Mouse (Mus musculus) MEL (cell line): ENCODE data around the gene Aarsd1. TPM values are rescaled to one million over a fixed set of nuclear protein-coding genes. Genes with fewer than 3 reads are reported as not detected.

Experiments
- DNase-seq: peaks from one replicate; pipeline ENCODE4 v3.0.0; 2011; ENCODE audit warnings: low read depth, low spot score
- H3K27ac ChIP-seq: 2 replicates; pipeline ENCODE4 v1.5.1; 2012; ENCODE audit warnings: low read depth, mild to moderate bottlenecking, control low read depth, low read length, moderate library complexity; ENCODE audit not compliant: control insufficient read depth
- H3K27me3 ChIP-seq, 2 experiments: fragments of 150-350 bp in 1 of 2; sonication (generic) in 1 of 2; 2 replicates each; pipeline ENCODE4 v1.6.1; 2012; ENCODE audit warnings: low read length in 2 of 2, mild to moderate bottlenecking in 2 of 2, improper control_type of control experiment in 1 of 2, moderate library complexity in 1 of 2; ENCODE audit not compliant: insufficient read depth in 2 of 2, control insufficient read depth in 1 of 2
- H3K36me3 ChIP-seq, 2 experiments: 2 replicates each; pipeline ENCODE4 v1.6.1; 2012 to 2014; ENCODE audit warnings: low read length in 2 of 2, improper control_type of control experiment in 1 of 2, inconsistent platforms in 1 of 2, mild to moderate bottlenecking in 1 of 2; ENCODE audit not compliant: insufficient read depth in 2 of 2, control insufficient read depth in 1 of 2
- H3K4me1 ChIP-seq, 2 experiments: fragments of 150-350 bp in 1 of 2; sonication (generic) in 1 of 2; 2 replicates each; pipeline ENCODE4 v1.6.1; 2012; ENCODE audit warnings: low read length in 2 of 2, improper control_type of control experiment in 1 of 2, mild to moderate bottlenecking in 1 of 2; ENCODE audit not compliant: insufficient read depth in 2 of 2, control insufficient read depth in 1 of 2
- H3K4me3 ChIP-seq, 2 experiments: fragments of 150-350 bp in 1 of 2; sonication (generic) in 1 of 2; 2 replicates each; pipeline ENCODE4 v1.5.1; 2012; ENCODE audit warnings: low read depth in 2 of 2, low read length in 2 of 2, mild to moderate bottlenecking in 2 of 2, moderate library complexity in 2 of 2, control low read depth in 1 of 2, improper control_type of control experiment in 1 of 2; ENCODE audit not compliant: control insufficient read depth in 1 of 2, insufficient read depth in 1 of 2
- H3K79me2 ChIP-seq: 2 replicates; pipeline ENCODE4 v1.6.1; 2012; ENCODE audit warnings: mild to moderate bottlenecking, low read length, moderate library complexity; ENCODE audit not compliant: control insufficient read depth, poor library complexity, insufficient read depth
- H3K9ac ChIP-seq: 2 replicates; pipeline ENCODE4 v1.6.1; 2012; ENCODE audit warnings: low read depth, mild to moderate bottlenecking, control low read depth, low read length, moderate library complexity; ENCODE audit not compliant: control insufficient read depth, poor library complexity, severe bottlenecking
- H3K9me3 ChIP-seq: fragments of 150-350 bp; sonication (generic); replicated peaks from 2 replicates; pipeline ENCODE4 v1.6.1; 2012; ENCODE audit warnings: mild to moderate bottlenecking, low read length, improper control_type of control experiment, moderate library complexity; ENCODE audit not compliant: insufficient read depth
- BHLHE40 ChIP-seq: IDR thresholded peaks from 2 replicates; pipeline ENCODE4 v1.6.1; 2012; ENCODE audit warnings: low read depth, mild to moderate bottlenecking, inconsistent platforms, low read length, improper control_type of control experiment, borderline replicate concordance
- CHD2 ChIP-seq: IDR thresholded peaks from 2 replicates; pipeline ENCODE4 v1.6.1; 2011; ENCODE audit warnings: low read length, improper control_type of control experiment
- CTCF ChIP-seq, 3 experiments: IDR thresholded peaks in 2 of 3; conservative IDR thresholded peaks in 1 of 3; 2 replicates each; pipeline ENCODE4 v1.5.1; 2011 to 2012; ENCODE audit warnings: low read length in 3 of 3, low read depth in 2 of 3, mild to moderate bottlenecking in 2 of 3, improper control_type of control experiment in 1 of 3, inconsistent platforms in 1 of 3, mixed read lengths in 1 of 3, moderate library complexity in 1 of 3; ENCODE audit not compliant: control insufficient read depth in 1 of 3, insufficient read depth in 1 of 3, poor library complexity in 1 of 3, severe bottlenecking in 1 of 3
- EP300 ChIP-seq, 2 experiments: IDR thresholded peaks; 2 replicates each; pipeline ENCODE4 v1.6.1; 2011; ENCODE audit warnings: improper control_type of control experiment in 2 of 2, low read length in 2 of 2, low read depth in 1 of 2, mild to moderate bottlenecking in 1 of 2
- ETS1 ChIP-seq: IDR thresholded peaks from 2 replicates; pipeline ENCODE4 v1.6.1; 2012; ENCODE audit warnings: low read depth, mild to moderate bottlenecking, inconsistent platforms, low read length, improper control_type of control experiment, moderate library complexity
- GABPA ChIP-seq: IDR thresholded peaks from 2 replicates; pipeline ENCODE4 v1.6.1; 2012; ENCODE audit warnings: low read depth, mild to moderate bottlenecking, inconsistent platforms, low read length, improper control_type of control experiment, moderate library complexity
- GATA1 ChIP-seq: IDR thresholded peaks from 2 replicates; pipeline ENCODE4 v1.6.1; 2011; ENCODE audit warnings: low read depth, low read length, improper control_type of control experiment
- HCFC1 ChIP-seq: IDR thresholded peaks from 2 replicates; pipeline ENCODE4 v1.6.1; 2012; ENCODE audit warnings: low read depth, mild to moderate bottlenecking, inconsistent platforms, low read length, improper control_type of control experiment, moderate library complexity
- KAT2A ChIP-seq: conservative IDR thresholded peaks from 2 replicates; pipeline ENCODE4 v1.6.1; 2012; ENCODE audit warnings: low read depth, low read length, improper control_type of control experiment, inconsistent platforms
- MAFK ChIP-seq: IDR thresholded peaks from 2 replicates; pipeline ENCODE4 v1.6.1; 2011; ENCODE audit warnings: low read depth, mild to moderate bottlenecking, low read length, improper control_type of control experiment, borderline replicate concordance
- MAX ChIP-seq: IDR thresholded peaks from 2 replicates; pipeline ENCODE4 v1.6.1; 2011; ENCODE audit warnings: low read length, improper control_type of control experiment
- MEF2A ChIP-seq: IDR thresholded peaks from 2 replicates; pipeline ENCODE4 v1.6.1; 2014; ENCODE audit warnings: low read depth, mild to moderate bottlenecking, inconsistent platforms, low read length, improper control_type of control experiment; ENCODE audit not compliant: poor library complexity, insufficient replicate concordance, severe bottlenecking; ENCODE audit errors: extremely low read depth
- MYC ChIP-seq: IDR thresholded peaks from 2 replicates; pipeline ENCODE4 v1.6.1; 2011; ENCODE audit warnings: low read depth, mild to moderate bottlenecking, low read length, improper control_type of control experiment, moderate library complexity
- POLR2AphosphoS5 ChIP-seq: IDR thresholded peaks from 2 replicates; pipeline ENCODE4 v1.6.1; 2012; ENCODE audit warnings: low read depth, borderline replicate concordance, mild to moderate bottlenecking, inconsistent platforms, low read length, moderate library complexity, mixed read lengths
- TCF12 ChIP-seq: IDR thresholded peaks from 2 replicates; pipeline ENCODE4 v1.6.1; 2014; ENCODE audit warnings: low read depth, mild to moderate bottlenecking, inconsistent platforms, low read length, improper control_type of control experiment, moderate library complexity
- UBTF ChIP-seq: IDR thresholded peaks from 2 replicates; pipeline ENCODE4 v1.6.1; 2012; ENCODE audit warnings: low read depth, mild to moderate bottlenecking, inconsistent platforms, low read length, improper control_type of control experiment, moderate library complexity, borderline replicate concordance; ENCODE audit not compliant: insufficient read depth
- USF1 ChIP-seq: IDR thresholded peaks from 2 replicates; pipeline ENCODE4 v1.6.1; 2014; ENCODE audit warnings: low read depth, mild to moderate bottlenecking, inconsistent platforms, low read length, improper control_type of control experiment, moderate library complexity
- USF2 ChIP-seq, 2 experiments: IDR thresholded peaks; 2 replicates each; pipeline ENCODE4 v1.6.1; 2011 to 2012; ENCODE audit warnings: improper control_type of control experiment in 2 of 2, low read length in 2 of 2, borderline replicate concordance in 1 of 2, inconsistent platforms in 1 of 2, low read depth in 1 of 2, mild to moderate bottlenecking in 1 of 2; ENCODE audit not compliant: insufficient read depth in 1 of 2
- ZC3H11A ChIP-seq: IDR thresholded peaks from 2 replicates; pipeline ENCODE4 v1.6.1; 2012; ENCODE audit warnings: low read depth, mild to moderate bottlenecking, inconsistent platforms, low read length, improper control_type of control experiment
- ZKSCAN1 ChIP-seq: IDR thresholded peaks from 2 replicates; pipeline ENCODE4 v1.6.1; 2012; ENCODE audit warnings: low read depth, mild to moderate bottlenecking, inconsistent platforms, low read length, improper control_type of control experiment, moderate library complexity
- ZNF384 ChIP-seq: IDR thresholded peaks from 2 replicates; pipeline ENCODE4 v1.6.1; 2012; ENCODE audit warnings: low read depth, mild to moderate bottlenecking, inconsistent platforms, low read length, improper control_type of control experiment
- polyA plus RNA-seq, 2 experiments: library from polyadenylated mRNA; stranded (reverse) in 1 of 2; unstranded in 1 of 2; fragments of >175 nt in 1 of 2; fragments of >200 nt in 1 of 2; gene quantifications; 2 replicates each; pipeline versions ENCODE4 v1.2.1 to v1.2.4; 2012; ENCODE audit warnings: low replicate concordance in 2 of 2, low read depth in 1 of 2; ENCODE audit not compliant: insufficient read length in 2 of 2, insufficient read depth in 1 of 2, missing spikeins in 1 of 2
- total RNA-seq: library from RNA; depleted of rRNA; stranded (reverse); fragments of 300-350 nt; gene quantifications from 2 replicates; pipeline ENCODE4 v1.2.3, GENCODE M21; 2012

The Aarsd1 gene
- total and polyA plus RNA-seq, 3 experiments, result 80.5 to 371 (median 133) TPM

DNA sequence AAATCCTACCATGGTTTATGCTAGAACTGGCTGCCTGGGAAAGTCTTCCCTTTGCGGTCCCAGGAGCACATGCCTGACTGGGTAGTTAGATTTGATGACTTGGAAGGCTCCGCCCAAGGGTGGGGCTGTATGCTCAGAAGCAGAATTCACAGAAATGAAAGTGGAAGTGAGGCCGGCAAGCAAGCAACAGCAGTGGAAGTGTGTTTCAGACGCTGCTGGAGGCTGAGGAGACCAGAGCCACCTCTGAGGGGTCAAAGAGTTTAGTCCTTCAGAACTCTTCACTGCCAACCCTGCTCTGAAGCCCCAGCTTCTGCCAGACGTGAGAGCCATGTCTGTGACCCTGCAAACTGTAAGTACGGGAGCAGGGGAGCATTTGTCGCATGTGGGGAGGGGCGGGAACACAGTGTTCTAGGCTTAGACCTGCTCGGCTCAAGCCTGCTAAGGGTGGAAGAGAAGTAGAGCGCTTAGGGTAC lies 30.9 kb upstream of the Aarsd1 start, which contains the start of gene Ifi35 (continued):
- TF ChIP-seq USF2 (IDR thresholded peaks at IDR 0.05; ENCODE audit: borderline replicate concordance in 1 of 2, insufficient read depth in 1 of 2, low read depth in 1 of 2, low read length in 2 of 2) (no peak), BHLHE40 (0 out of 2 replicates have a peak, but pooled peaks have one; percentile 28), ETS1 (peak; percentile 95), ZC3H11A (no peak), UBTF (no peak), MYC (peak; percentile 86), CTCF (IDR thresholded peaks at IDR 0.05 in 2 of 3, conservative IDR thresholded peaks at IDR 0.05 in 1 of 3; ENCODE audit: control insufficient read depth in 1 of 3, insufficient read depth in 1 of 3, low read depth in 2 of 3, low read length in 3 of 3, poor library complexity in 1 of 3, severe bottlenecking in 1 of 3) (no peak), EP300 (IDR thresholded peaks at IDR 0.05; ENCODE audit: low read depth in 1 of 2, low read length in 2 of 2) (peak in 1 of 2 experiments; percentile 11; a peak in 2 of 4 replicates), CHD2 (no peak), USF1 (peak; percentile 53; the same call in 1 of the 2 replicates), GABPA (no peak), ZNF384 (no peak), HCFC1 (peak; percentile 73), ZKSCAN1 (no peak), MAFK (no peak), GATA1 (no peak), MEF2A (no peak), POLR2AphosphoS5 (0 out of 2 replicates have a peak, but pooled peaks have one; percentile 50), MAX (peak; percentile 88), KAT2A (no peak; the same call in 1 of the 2 replicates)

DNA sequence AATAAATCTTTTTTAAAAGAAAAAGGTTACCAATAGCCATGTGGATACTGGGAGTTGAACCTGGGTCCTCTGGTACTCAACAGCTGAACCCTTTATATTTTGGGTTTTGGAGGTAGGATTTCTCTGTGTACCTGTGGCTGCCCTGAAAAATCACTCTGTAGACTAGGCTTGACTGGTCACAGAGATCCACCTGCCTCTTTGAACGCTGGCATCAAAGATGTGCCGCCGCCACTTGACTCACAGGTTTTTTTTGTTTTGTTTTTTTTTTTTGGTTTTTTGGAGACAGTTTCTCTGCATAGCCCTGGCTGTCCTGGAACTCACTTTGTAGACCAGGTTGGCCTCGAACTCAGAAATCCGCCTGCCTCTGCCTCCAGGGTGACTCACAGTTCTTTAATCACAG lies 30.4 kb upstream of the Aarsd1 start:
- Histone ChIP-seq H3K79me2 (peaks cover 25% of the 10 kb centered on the region), H3K9me3 (no peaks in the 10 kb centered on the region), H3K36me3 (peaks cover 18 to 42% of the 10 kb centered on the region in 2 experiments), H3K27ac (peak overlapping the region; percentile 96), H3K4me1 (peaks cover 21 to 43% of the 10 kb centered on the region in 2 experiments), H3K9ac (peak overlapping the region; percentile 17; the same call in 1 of the 2 replicates), H3K27me3 (no peaks in the 10 kb centered on the region), H3K4me3 (peak overlapping the region; percentile 17 to 88)
- peak; percentile 48 for DNase-seq
- TF ChIP-seq KAT2A (0 out of 2 replicates have a peak, but pooled peaks have one; percentile 11), TCF12 (no peak)
